Mouse (Mus musculus): ENCODE data around the gene Rp9. TPM values are rescaled to one million over a fixed set of nuclear protein-coding genes. Genes with fewer than 3 reads are reported as not detected.
A peak's percentile ranks its signal among the peaks of the same experiment; 100 is the strongest.

Rp9 gene
- polyA plus RNA-seq, 1 experiment from 2014 or later = 65.2 TPM

- Histone ChIP-seq H3K36me3 (ENCODE audit: control insufficient read depth, insufficient read depth, low read length) (peaks cover 3% of the 10 kb centered on the region; the same call in 1 of the 2 replicates), H3K9ac (ENCODE audit: low read depth, low read length) (no peak overlapping the region), H3K27ac (ENCODE audit: low read depth, low read length) (no peak overlapping the region), H3K4me1 (ENCODE audit: control insufficient read depth, insufficient read depth, low read depth, low read length) (no peaks in the 10 kb centered on the region), H3K9me3 (ENCODE audit: control insufficient read depth, low read length) (no peaks in the 10 kb centered on the region), H3K4me3 (ENCODE audit: low read length) (no peak overlapping the region), H3K27me3 (replicated peaks; ENCODE audit: control insufficient read depth, insufficient read depth, low read length) (no peaks in the 10 kb centered on the region), H3K4me2 (ENCODE audit: low read length) (no peak overlapping the region)
- no peak for ATAC-seq
- WGBS = 72% methylated on average over 9 of the region's 9 CpGs
Measured at GRCm38 (mm10) chr9:22488963-22489362, 19.4 kb upstream of the Rp9 start.

GRCm38 (mm10) chr9:22486211-22486610 lies 16.7 kb upstream of the Rp9 start:
- ATAC-seq = no peak
- no peak overlapping the region for H3K27ac ChIP-seq (ENCODE audit: low read depth, low read length)
- peaks cover under 1% of the 10 kb centered on the region; the same call in 1 of the 2 replicates for H3K36me3 ChIP-seq (ENCODE audit: control insufficient read depth, insufficient read depth, low read length)
- 94% methylated on average over 7 of the region's 7 CpGs for WGBS
- H3K27me3 ChIP-seq (replicated peaks; ENCODE audit: control insufficient read depth, insufficient read depth, low read length) = no peaks in the 10 kb centered on the region
- no peak overlapping the region for H3K4me3 ChIP-seq (ENCODE audit: low read length)
- no peak overlapping the region for H3K9ac ChIP-seq (ENCODE audit: low read depth, low read length)
- no peaks in the 10 kb centered on the region for H3K4me1 ChIP-seq (ENCODE audit: control insufficient read depth, insufficient read depth, low read depth, low read length)
- H3K9me3 ChIP-seq (ENCODE audit: control insufficient read depth, low read length) = no peaks in the 10 kb centered on the region
- no peak overlapping the region for H3K4me2 ChIP-seq (ENCODE audit: low read length)

- 94% methylated on average over 12 of the region's 12 CpGs for WGBS
- Histone ChIP-seq H3K4me1 (ENCODE audit: control insufficient read depth, insufficient read depth, low read depth, low read length) (no peaks in the 10 kb centered on the region), H3K36me3 (ENCODE audit: control insufficient read depth, insufficient read depth, low read length) (no peaks in the 10 kb centered on the region), H3K4me2 (ENCODE audit: low read length) (no peak overlapping the region), H3K9ac (ENCODE audit: low read depth, low read length) (no peak overlapping the region), H3K27ac (ENCODE audit: low read depth, low read length) (no peak overlapping the region), H3K4me3 (ENCODE audit: low read length) (no peak overlapping the region), H3K27me3 (replicated peaks; ENCODE audit: control insufficient read depth, insufficient read depth, low read length) (no peaks in the 10 kb centered on the region), H3K9me3 (ENCODE audit: control insufficient read depth, low read length) (no peaks in the 10 kb centered on the region)
- no peak for ATAC-seq
Measured at GRCm38 (mm10) chr9:22484562-22485308, 15.2 kb upstream of the Rp9 start.

GRCm38 (mm10) chr9:22483866-22484561 lies 14.5 kb upstream of the Rp9 start:
- Histone ChIP-seq H3K4me2 (ENCODE audit: low read length) (no peak overlapping the region), H3K9ac (ENCODE audit: low read depth, low read length) (no peak overlapping the region), H3K4me1 (ENCODE audit: control insufficient read depth, insufficient read depth, low read depth, low read length) (no peaks in the 10 kb centered on the region), H3K4me3 (ENCODE audit: low read length) (no peak overlapping the region), H3K27ac (ENCODE audit: low read depth, low read length) (no peak overlapping the region), H3K27me3 (replicated peaks; ENCODE audit: control insufficient read depth, insufficient read depth, low read length) (no peaks in the 10 kb centered on the region), H3K36me3 (ENCODE audit: control insufficient read depth, insufficient read depth, low read length) (no peaks in the 10 kb centered on the region), H3K9me3 (ENCODE audit: control insufficient read depth, low read length) (no peaks in the 10 kb centered on the region)
- WGBS = 95% methylated on average over 8 of the region's 8 CpGs
- ATAC-seq = no peak

GRCm38 (mm10) chr9:22478946-22479345 lies 9.4 kb upstream of the Rp9 start:
- Histone ChIP-seq H3K27ac (ENCODE audit: low read depth, low read length) (no peak overlapping the region), H3K9me3 (ENCODE audit: control insufficient read depth, low read length) (no peaks in the 10 kb centered on the region), H3K4me1 (ENCODE audit: control insufficient read depth, insufficient read depth, low read depth, low read length) (peaks cover 6% of the 10 kb centered on the region), H3K36me3 (ENCODE audit: control insufficient read depth, insufficient read depth, low read length) (no peaks in the 10 kb centered on the region), H3K4me3 (ENCODE audit: low read length) (no peak overlapping the region), H3K9ac (ENCODE audit: low read depth, low read length) (no peak overlapping the region), H3K4me2 (ENCODE audit: low read length) (no peak overlapping the region), H3K27me3 (replicated peaks; ENCODE audit: control insufficient read depth, insufficient read depth, low read length) (no peaks in the 10 kb centered on the region)
- WGBS = 97% methylated on average over 8 of the region's 8 CpGs
- ATAC-seq = no peak

GRCm38 (mm10) chr9:22476265-22476664 lies 6.7 kb upstream of the Rp9 start:
- H3K9me3 ChIP-seq (ENCODE audit: control insufficient read depth, low read length) = no peaks in the 10 kb centered on the region
- H3K36me3 ChIP-seq (ENCODE audit: control insufficient read depth, insufficient read depth, low read length) = no peaks in the 10 kb centered on the region
- peak overlapping the region; percentile 73 for H3K9ac ChIP-seq (ENCODE audit: low read depth, low read length)
- H3K27ac ChIP-seq (ENCODE audit: low read depth, low read length) = peak overlapping the region; percentile 72; the same call in 1 of the 2 replicates
- 6% methylated on average over 10 of the region's 10 CpGs for WGBS
- peaks cover 6% of the 10 kb centered on the region for H3K4me1 ChIP-seq (ENCODE audit: control insufficient read depth, insufficient read depth, low read depth, low read length)
- no peaks in the 10 kb centered on the region for H3K27me3 ChIP-seq (replicated peaks; ENCODE audit: control insufficient read depth, insufficient read depth, low read length)
- peak; percentile 13; the same call in 1 of the 2 replicates for ATAC-seq
- peak overlapping the region; percentile 82 for H3K4me2 ChIP-seq (ENCODE audit: low read length)
- H3K4me3 ChIP-seq (ENCODE audit: low read length) = peak overlapping the region; percentile 67

DNA sequence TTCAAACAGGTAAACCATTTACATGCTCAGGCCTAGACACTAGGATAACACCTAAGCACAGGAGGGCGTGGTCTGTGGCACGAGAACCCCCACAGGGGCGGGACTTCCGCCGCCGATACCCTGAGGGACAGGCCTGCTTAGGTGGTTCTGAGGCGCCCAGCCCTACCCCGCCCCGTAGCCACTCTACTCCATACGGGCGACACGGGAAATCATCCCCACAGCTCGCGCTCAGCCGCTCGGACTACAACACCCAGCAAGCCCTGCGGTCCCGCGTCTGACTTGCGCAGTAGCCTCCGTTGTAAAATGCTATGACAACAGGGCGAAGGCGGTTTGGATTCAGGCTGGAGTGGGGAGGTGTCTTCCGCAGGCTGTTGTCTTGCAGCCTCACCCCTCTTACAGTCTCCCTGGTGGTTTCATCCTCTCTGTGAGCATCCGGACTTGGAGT lies 5.9 kb upstream of the Rp9 start, which contains the start of gene Bbs9:
TSS of gene Bbs9 (plus strand) at position 292 of the 445 bp plus-strand sequence.
- ATAC-seq = peak; percentile 99
- Histone ChIP-seq H3K4me3 (ENCODE audit: low read length) (peak within 1 kb of the TSS; percentile 67), H3K4me2 (ENCODE audit: low read length) (peak within 1 kb of the TSS; percentile 82), H3K27ac (ENCODE audit: low read depth, low read length) (peak within 1 kb of the TSS; percentile 72), H3K27me3 (replicated peaks; ENCODE audit: control insufficient read depth, insufficient read depth, low read length) (no peaks in the 10 kb centered on the region), H3K36me3 (ENCODE audit: control insufficient read depth, insufficient read depth, low read length) (no peaks in the 10 kb centered on the region), H3K9me3 (ENCODE audit: control insufficient read depth, low read length) (no peaks in the 10 kb centered on the region), H3K4me1 (ENCODE audit: control insufficient read depth, insufficient read depth, low read depth, low read length) (peaks cover 6% of the 10 kb centered on the region), H3K9ac (ENCODE audit: low read depth, low read length) (peak within 1 kb of the TSS; percentile 73)
- 0% methylated on average over 25 of the region's 25 CpGs for WGBS

DNA sequence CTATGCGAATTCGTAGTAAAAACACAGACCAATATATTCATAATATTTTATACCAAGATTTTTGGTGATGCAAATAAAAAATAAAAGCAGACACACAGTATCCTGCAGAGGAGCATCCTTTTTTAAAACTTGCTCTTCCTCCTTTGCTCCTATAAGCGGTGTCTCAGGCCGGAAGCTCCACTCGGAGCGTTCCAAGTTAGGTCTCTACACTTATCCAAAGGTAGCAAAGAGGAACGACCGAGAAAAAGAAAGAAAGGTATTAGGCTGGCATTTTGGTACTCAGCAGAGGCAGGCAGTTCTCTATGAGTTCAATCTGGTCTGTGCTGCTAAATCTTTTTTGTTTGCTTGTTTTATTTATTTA lies 664 bp downstream of the Rp9 start:
- H3K9ac ChIP-seq (ENCODE audit: low read depth, low read length) = no peak overlapping the region
- 0 out of 2 replicates have a peak, but pooled peaks cover 2% of the 10 kb centered on the region for H3K36me3 ChIP-seq (ENCODE audit: control insufficient read depth, insufficient read depth, low read length)
- H3K9me3 ChIP-seq (ENCODE audit: control insufficient read depth, low read length) = no peaks in the 10 kb centered on the region
- peaks cover 3% of the 10 kb centered on the region; the same call in 1 of the 2 replicates for H3K4me1 ChIP-seq (ENCODE audit: control insufficient read depth, insufficient read depth, low read depth, low read length)
- H3K27ac ChIP-seq (ENCODE audit: low read depth, low read length) = no peak overlapping the region; the same call in 1 of the 2 replicates
- no peak for ATAC-seq
- WGBS = 77% methylated on average over 8 of the region's 8 CpGs
- no peaks in the 10 kb centered on the region for H3K27me3 ChIP-seq (replicated peaks; ENCODE audit: control insufficient read depth, insufficient read depth, low read length)
- no peak overlapping the region; the same call in 1 of the 2 replicates for H3K4me2 ChIP-seq (ENCODE audit: low read length)
- H3K4me3 ChIP-seq (ENCODE audit: low read length) = no peak overlapping the region
